Mouse (Mus musculus) limb, embryonic 11.5 days (tissue): ENCODE measurements at regions not wholly inside any gene's neighbourhood (a gene's known extent, or its start where the extent isn't known, plus 50 kb on each side); places are given as distances from the start of the nearest gene placed in this dataset.

Experiments
- ATAC-seq: fragments of 200-750 bp; cut with Nextera tagmentation; 2 replicates; pipeline ENCODE4 v1.8.0; 2017; ENCODE audit warnings: low read depth; ENCODE audit not compliant: insufficient number of reproducible peaks, low FRiP score, low TSS enrichment
- DNase-seq: peaks from one replicate; pipeline ENCODE4 v3.0.0-alpha.2; 2015; ENCODE audit warnings: low spot score
- H3K27ac ChIP-seq: fragments of 300-500 bp; sonication (generic); replicated peaks from 2 replicates; pipeline ENCODE4 v1.5.1; 2014; ENCODE audit warnings: low read depth, mild to moderate bottlenecking, low read length
- H3K27me3 ChIP-seq: fragments of 300-500 bp; sonication (generic); 2 replicates; pipeline ENCODE4 v1.6.1; 2014; ENCODE audit warnings: mild to moderate bottlenecking, low read length, mixed read lengths; ENCODE audit not compliant: control insufficient read depth, insufficient read depth
- H3K36me3 ChIP-seq: fragments of 300-500 bp; sonication (generic); 2 replicates; pipeline ENCODE4 v1.6.1; 2014; ENCODE audit warnings: mild to moderate bottlenecking, low read length, moderate library complexity, mixed read lengths; ENCODE audit not compliant: control insufficient read depth, insufficient read depth
- H3K4me1 ChIP-seq: fragments of 300-500 bp; sonication (generic); 2 replicates; pipeline ENCODE4 v1.6.1; 2014; ENCODE audit warnings: low read length, mixed read lengths; ENCODE audit not compliant: control insufficient read depth, insufficient read depth
- H3K4me2 ChIP-seq: fragments of 300-500 bp; sonication (generic); 2 replicates; pipeline ENCODE4 v1.6.1; 2014; ENCODE audit warnings: low read depth, mild to moderate bottlenecking, moderate library complexity; ENCODE audit not compliant: severe bottlenecking
- H3K4me3 ChIP-seq: fragments of 300-500 bp; sonication (generic); 2 replicates; pipeline ENCODE4 v1.5.1; 2014; ENCODE audit warnings: low read depth, low read length
- H3K9ac ChIP-seq: fragments of 300-500 bp; sonication (generic); 2 replicates; pipeline ENCODE4 v1.6.1; 2014; ENCODE audit warnings: mild to moderate bottlenecking, low read length
- H3K9me3 ChIP-seq: fragments of 300-500 bp; sonication (generic); 2 replicates; pipeline ENCODE4 v1.6.1; 2016; ENCODE audit warnings: low read length; ENCODE audit not compliant: control insufficient read depth
- WGBS: fragments of 180-500 bp; shearing (Covaris S2); extraction: QIAGEN DNeasy Blood & Tissue Kit; methylation state at CpG from one replicate; pipeline ENCODE4 v1.1.7; 2014; 5-methylcytosine and 5-hydroxymethylcytosine counted together

- no peak for DNase-seq
- Histone ChIP-seq H3K9ac (no peak overlapping the region), H3K27ac (no peak overlapping the region), H3K9me3 (no peaks in the 10 kb centered on the region), H3K27me3 (no peaks in the 10 kb centered on the region), H3K36me3 (no peaks in the 10 kb centered on the region), H3K4me3 (no peak overlapping the region), H3K4me1 (no peaks in the 10 kb centered on the region), H3K4me2 (no peak overlapping the region)
- WGBS, result 74% methylated on average over 5 of the region's 5 CpGs
- ATAC-seq, result no peak
Observed at GRCm38 (mm10) chr13:5603905-5604596, 257.2 kb upstream of the Klf6 start.

GRCm38 (mm10) chr13:5605418-5605817 lies 255.9 kb upstream of the Klf6 start:
- no peak for ATAC-seq

GRCm38 (mm10) chr13:5607462-5607861 lies 253.8 kb upstream of the Klf6 start:
- no peaks in the 10 kb centered on the region for H3K4me1 ChIP-seq
- whole genome bisulfite sequencing, result 88% methylated on average over 4 of the region's 4 CpGs
- H3K27ac ChIP-seq, result no peak overlapping the region
- no peak overlapping the region for H3K9ac ChIP-seq
- no peak overlapping the region for H3K4me3 ChIP-seq
- H3K4me2 ChIP-seq, result no peak overlapping the region
- no peaks in the 10 kb centered on the region for H3K36me3 ChIP-seq
- DNase-seq (no peak), ATAC-seq (no peak)
- no peaks in the 10 kb centered on the region for H3K9me3 ChIP-seq
- no peaks in the 10 kb centered on the region for H3K27me3 ChIP-seq

More at GRCm38 (mm10) chr13:5605418-5605817, 255.9 kb upstream of the Klf6 start:
- Histone ChIP-seq H3K4me3 (no peak overlapping the region), H3K9ac (no peak overlapping the region), H3K27ac (no peak overlapping the region), H3K4me2 (no peak overlapping the region), H3K9me3 (no peaks in the 10 kb centered on the region), H3K36me3 (no peaks in the 10 kb centered on the region), H3K27me3 (no peaks in the 10 kb centered on the region), H3K4me1 (no peaks in the 10 kb centered on the region)
- DNase-seq, result no peak

DNA sequence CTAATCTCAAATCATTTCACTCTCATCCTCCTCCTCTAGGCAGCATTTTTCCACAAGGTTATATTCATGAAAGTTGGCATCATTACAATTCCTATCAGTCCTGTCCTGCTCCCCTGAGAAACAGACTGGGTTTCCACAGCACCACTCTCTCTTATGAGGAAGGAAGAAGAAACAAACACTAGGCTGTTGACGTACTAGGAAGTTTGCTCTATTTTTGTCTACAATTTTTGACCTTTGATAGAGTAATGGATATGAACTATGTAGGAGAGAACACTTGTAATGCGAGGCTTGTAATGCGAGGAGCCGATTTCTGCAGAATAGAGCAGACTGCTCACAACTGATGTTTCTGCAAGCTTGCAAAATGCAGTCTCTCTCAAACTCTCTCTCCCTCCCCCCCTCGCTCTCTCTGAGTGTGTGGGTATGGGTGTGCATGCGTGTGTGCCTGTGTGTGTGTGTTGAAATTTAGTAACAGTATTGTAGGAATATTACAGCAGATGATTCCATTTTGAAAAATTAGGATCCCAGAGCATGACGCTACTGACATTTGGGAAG lies 247.0 kb upstream of the Klf6 start:
- ATAC-seq, result no peak
- H3K9me3 ChIP-seq, result no peaks in the 10 kb centered on the region
- no peaks in the 10 kb centered on the region for H3K4me1 ChIP-seq

DNA sequence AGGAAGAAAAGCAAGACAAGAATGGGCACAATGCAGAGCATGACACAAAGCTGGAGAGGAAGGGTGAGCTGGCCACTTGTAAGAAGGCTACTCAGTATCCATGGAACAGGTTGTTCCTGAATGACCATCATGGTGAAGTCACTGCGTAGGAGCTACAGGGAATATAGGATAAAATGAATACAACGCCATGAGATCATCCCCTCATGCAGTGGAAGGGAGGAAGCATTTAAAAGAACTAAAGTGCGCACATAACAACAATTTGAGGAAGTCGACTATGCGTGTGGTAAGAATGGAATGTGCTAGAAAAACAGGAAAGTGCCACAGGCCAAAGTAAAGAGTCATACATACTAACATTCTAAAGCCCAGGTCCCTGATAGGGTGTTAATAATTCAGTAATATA lies 246.4 kb upstream of the Klf6 start:
- no peak overlapping the region for H3K4me2 ChIP-seq
- no peaks in the 10 kb centered on the region for H3K9me3 ChIP-seq
- H3K27ac ChIP-seq, result no peak overlapping the region
- DNase-seq, result no peak
- H3K36me3 ChIP-seq, result no peaks in the 10 kb centered on the region
- H3K4me3 ChIP-seq, result no peak overlapping the region
- H3K9ac ChIP-seq, result no peak overlapping the region
- ATAC-seq, result no peak
- no peaks in the 10 kb centered on the region for H3K4me1 ChIP-seq
- WGBS, result 89% methylated on average over 5 of the region's 5 CpGs
- H3K27me3 ChIP-seq, result no peaks in the 10 kb centered on the region

More for the DNA sequence above, 247.0 kb upstream of the Klf6 start:
- Histone ChIP-seq H3K9ac (no peak overlapping the region), H3K27me3 (no peaks in the 10 kb centered on the region), H3K36me3 (no peaks in the 10 kb centered on the region), H3K4me2 (no peak overlapping the region), H3K4me3 (no peak overlapping the region), H3K27ac (no peak overlapping the region)
- DNase-seq, result no peak
- 84% methylated on average over 7 of the region's 7 CpGs for WGBS

DNA sequence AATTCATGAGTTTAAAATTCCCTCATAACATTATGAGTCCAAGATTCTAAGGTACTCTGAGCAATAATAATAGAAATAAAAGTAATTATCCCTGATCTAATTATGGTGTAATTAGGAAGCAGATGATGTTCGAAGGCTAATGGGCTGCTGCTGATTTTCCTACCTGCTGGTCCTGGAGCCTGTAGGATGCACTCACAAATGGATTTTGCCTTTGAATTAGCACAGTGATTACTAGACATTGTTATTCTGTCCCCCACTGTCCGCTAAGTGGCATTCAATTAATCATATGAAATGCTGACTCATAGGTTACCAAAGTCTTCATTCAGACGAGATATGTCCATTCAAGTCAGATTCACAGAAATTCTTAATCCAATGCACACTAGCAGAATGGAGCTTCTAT lies 246.0 kb upstream of the Klf6 start:
- H3K4me2 ChIP-seq, result no peak overlapping the region
- H3K27me3 ChIP-seq, result no peaks in the 10 kb centered on the region
- ATAC-seq, result no peak
- H3K4me1 ChIP-seq, result no peaks in the 10 kb centered on the region
- H3K9me3 ChIP-seq, result no peaks in the 10 kb centered on the region
- H3K4me3 ChIP-seq, result no peak overlapping the region
- no peak overlapping the region for H3K27ac ChIP-seq
- WGBS, result 82% methylated on average over 3 of the region's 3 CpGs
- H3K36me3 ChIP-seq, result no peaks in the 10 kb centered on the region
- H3K9ac ChIP-seq, result no peak overlapping the region
- no peak for DNase-seq

GRCm38 (mm10) chr13:5628124-5628523 lies 233.2 kb upstream of the Klf6 start:
- ATAC-seq (no peak), DNase-seq (no peak)
- WGBS, result 76% methylated on average over 2 of the region's 2 CpGs
- H3K9ac ChIP-seq, result no peak overlapping the region
- H3K27me3 ChIP-seq, result no peaks in the 10 kb centered on the region
- no peaks in the 10 kb centered on the region for H3K9me3 ChIP-seq
- H3K4me2 ChIP-seq, result no peak overlapping the region
- H3K4me1 ChIP-seq, result no peaks in the 10 kb centered on the region
- H3K27ac ChIP-seq, result no peak overlapping the region
- H3K4me3 ChIP-seq, result no peak overlapping the region
- no peaks in the 10 kb centered on the region for H3K36me3 ChIP-seq

DNA sequence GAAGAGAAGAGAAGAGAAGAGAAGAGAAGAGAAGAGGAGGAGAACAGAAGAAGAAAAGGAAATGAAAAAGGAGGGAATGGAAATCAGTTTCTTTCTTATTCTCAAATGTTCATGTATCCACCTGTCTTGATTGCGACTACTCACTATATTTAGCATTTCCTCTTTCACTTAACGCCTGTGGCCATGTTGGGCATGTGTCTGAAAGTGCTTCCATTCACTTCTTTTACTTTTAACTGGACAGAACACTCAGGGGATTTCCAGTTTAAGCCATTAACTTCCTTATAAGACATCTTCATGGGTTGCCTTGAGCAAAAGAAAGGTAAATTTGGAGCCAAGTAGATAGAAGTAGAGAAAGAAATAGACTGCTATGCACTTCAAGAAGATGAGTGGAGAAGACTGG lies 226.3 kb upstream of the Klf6 start:
- Histone ChIP-seq H3K27me3 (no peaks in the 10 kb centered on the region), H3K27ac (no peak overlapping the region), H3K9ac (no peak overlapping the region), H3K4me2 (no peak overlapping the region), H3K4me3 (no peak overlapping the region), H3K4me1 (no peaks in the 10 kb centered on the region), H3K36me3 (no peaks in the 10 kb centered on the region), H3K9me3 (no peaks in the 10 kb centered on the region)
- ATAC-seq (no peak), DNase-seq (no peak)
- WGBS, result 85% methylated on average over 2 of the region's 2 CpGs
